Mouse (Mus musculus) limb, embryonic 13.5 days (tissue): ENCODE data around the gene Gnl3. TPM values are rescaled to one million over a fixed set of nuclear protein-coding genes. Genes with fewer than 3 reads are reported as not detected.

Experiments
- ATAC-seq: fragments of 200-750 bp; cut with Nextera tagmentation; 2 replicates; pipeline ENCODE4 v1.8.0; 2017; ENCODE audit warnings: low read depth, moderate number of reproducible peaks, moderate TSS enrichment; ENCODE audit not compliant: low FRiP score
- H3K27ac ChIP-seq: fragments of 300-500 bp; sonication (generic); 2 replicates; pipeline ENCODE4 v1.5.1; 2015; ENCODE audit warnings: inconsistent platforms, mild to moderate bottlenecking, moderate library complexity
- H3K27me3 ChIP-seq: fragments of 300-500 bp; sonication (generic); 2 replicates; pipeline ENCODE4 v1.6.1; 2015; ENCODE audit warnings: mild to moderate bottlenecking, inconsistent platforms
- H3K36me3 ChIP-seq: fragments of 300-500 bp; sonication (generic); 2 replicates; pipeline ENCODE4 v1.6.1; 2015; ENCODE audit warnings: inconsistent platforms, mild to moderate bottlenecking, moderate library complexity
- H3K4me1 ChIP-seq: fragments of 300-500 bp; sonication (generic); 2 replicates; pipeline ENCODE4 v1.6.1; 2015; ENCODE audit warnings: inconsistent platforms
- H3K4me2 ChIP-seq: fragments of 300-500 bp; sonication (generic); replicated peaks from 2 replicates; pipeline ENCODE4 v1.6.1; 2015; ENCODE audit warnings: inconsistent platforms, mild to moderate bottlenecking, moderate library complexity
- H3K4me3 ChIP-seq: fragments of 300-500 bp; sonication (generic); 2 replicates; pipeline ENCODE4 v1.5.1; 2015; ENCODE audit warnings: moderate library complexity, mild to moderate bottlenecking, inconsistent platforms
- H3K9ac ChIP-seq: fragments of 300-500 bp; sonication (generic); 2 replicates; pipeline ENCODE4 v1.6.1; 2015; ENCODE audit warnings: mild to moderate bottlenecking, inconsistent platforms
- H3K9me3 ChIP-seq: fragments of 300-500 bp; sonication (generic); 2 replicates; pipeline ENCODE4 v1.6.1; 2016; ENCODE audit warnings: inconsistent platforms
- WGBS: fragments of 180-500 bp; shearing (Covaris S2); methylation state at CpG from one replicate; pipeline ENCODE4 v1.1.7; 2015; 5-methylcytosine and 5-hydroxymethylcytosine counted together
- polyA plus RNA-seq: library from polyadenylated mRNA; unstranded; fragments of >200 nt; fragmentation: Nextera tagmentation; extraction: Ambion mirVana; gene quantifications from 2 replicates; pipeline ENCODE4 v1.2.1, GENCODE M21; 2015

The Gnl3 gene
- polyA plus RNA-seq, 1 experiment from 2014 or later: 120 TPM

DNA sequence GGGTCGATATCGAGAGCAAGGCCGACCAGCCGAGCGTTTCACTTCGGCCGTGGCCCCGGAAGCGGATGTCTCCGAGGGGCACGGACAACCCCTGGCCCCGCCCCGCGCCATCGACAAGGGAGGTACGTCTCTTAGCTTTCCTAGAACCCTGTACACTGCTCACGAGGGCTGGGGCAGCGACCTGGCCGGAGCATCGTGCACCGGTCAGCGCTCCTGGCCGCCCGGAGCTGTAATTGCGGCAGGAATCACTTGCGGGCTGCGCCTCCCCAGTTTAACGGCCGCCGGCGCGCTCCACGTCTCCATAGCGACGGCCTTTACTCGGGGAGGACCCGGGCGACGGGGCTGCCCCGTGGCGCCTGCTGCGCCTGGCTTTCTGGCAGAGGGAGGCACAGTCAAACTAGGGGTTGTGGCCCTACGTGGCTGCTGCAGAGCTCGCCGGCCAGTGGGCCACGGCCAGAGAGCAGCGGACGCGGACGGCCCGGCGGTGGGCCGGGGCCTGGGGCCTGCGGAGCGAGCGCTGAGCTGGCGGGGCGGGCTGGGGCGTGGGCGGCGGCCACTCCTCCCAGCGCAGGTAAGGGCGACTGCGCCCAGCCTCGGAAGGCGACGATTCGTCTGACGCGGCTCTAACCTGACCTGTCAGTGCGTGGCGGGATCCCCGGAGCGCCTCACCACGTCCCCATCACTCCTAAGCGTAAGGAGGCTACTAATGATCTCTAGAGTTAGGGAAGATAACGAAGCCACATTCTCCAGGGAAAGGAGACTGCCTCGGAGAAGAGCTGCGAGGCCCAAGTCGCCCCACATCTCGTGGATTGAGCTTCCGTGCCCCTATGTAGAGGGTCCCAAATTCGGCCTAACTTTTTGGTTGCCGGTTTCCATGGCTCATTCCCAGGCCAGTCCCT, 17.4 kb downstream of the Gnl3 start, which contains the start of the genes Glt8d1 and Spcs1:
Glt8d1 (plus strand) TSS at position 94 of the 899 bp plus-strand sequence.
Spcs1 (minus strand) TSS at position 366 of the 899 bp plus-strand sequence.
- peaks cover 17% of the 10 kb centered on the region for H3K36me3 ChIP-seq
- H3K4me2 ChIP-seq: peak within 1 kb of the TSS; percentile 81
- no peaks in the 10 kb centered on the region for H3K27me3 ChIP-seq
- under 1% methylated on average over 84 of the region's 84 CpGs for whole genome bisulfite sequencing
- no peaks in the 10 kb centered on the region for H3K9me3 ChIP-seq
- peak within 1 kb of the TSS; percentile 92 for H3K27ac ChIP-seq
- ATAC-seq: peak; percentile 92
- peak within 1 kb of the TSS; percentile 92 for H3K4me3 ChIP-seq
- peaks cover 14% of the 10 kb centered on the region for H3K4me1 ChIP-seq
- peak within 1 kb of the TSS; percentile 89 for H3K9ac ChIP-seq

DNA sequence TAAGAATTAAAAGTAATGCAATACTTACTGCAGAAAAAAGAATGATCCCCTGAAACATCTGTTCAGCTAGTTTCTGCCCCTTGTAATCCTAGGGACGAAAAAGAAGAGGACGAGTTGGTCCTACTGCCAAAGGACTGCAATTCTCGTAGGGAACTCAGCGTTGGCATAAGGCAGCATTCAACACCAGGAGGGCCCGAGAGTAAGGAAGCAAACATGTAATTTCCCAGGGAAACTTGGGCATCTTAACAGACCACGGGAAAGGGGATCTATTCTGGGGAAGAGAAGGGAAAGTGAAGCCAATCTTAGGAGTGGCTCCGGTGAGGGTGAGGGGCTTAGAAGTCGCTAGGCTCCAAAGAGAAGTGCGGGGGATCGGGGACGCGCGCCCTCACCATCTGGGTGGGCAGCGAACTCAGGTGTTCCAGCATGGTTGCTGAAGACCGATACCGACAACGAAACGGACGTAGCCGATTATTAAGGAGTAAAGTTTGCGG, 18.1 kb downstream of the Gnl3 start:
- Histone ChIP-seq H3K9ac (peak overlapping the region; percentile 89), H3K27ac (peak overlapping the region; percentile 92), H3K27me3 (no peaks in the 10 kb centered on the region), H3K4me3 (peak overlapping the region; percentile 92), H3K36me3 (peaks cover 16% of the 10 kb centered on the region), H3K4me1 (peaks cover 14% of the 10 kb centered on the region), H3K9me3 (no peaks in the 10 kb centered on the region), H3K4me2 (peak overlapping the region; percentile 81)
- peak; percentile 37; the same call in 1 of the 2 replicates for ATAC-seq
- 2% methylated on average over 21 of the region's 21 CpGs for WGBS

DNA sequence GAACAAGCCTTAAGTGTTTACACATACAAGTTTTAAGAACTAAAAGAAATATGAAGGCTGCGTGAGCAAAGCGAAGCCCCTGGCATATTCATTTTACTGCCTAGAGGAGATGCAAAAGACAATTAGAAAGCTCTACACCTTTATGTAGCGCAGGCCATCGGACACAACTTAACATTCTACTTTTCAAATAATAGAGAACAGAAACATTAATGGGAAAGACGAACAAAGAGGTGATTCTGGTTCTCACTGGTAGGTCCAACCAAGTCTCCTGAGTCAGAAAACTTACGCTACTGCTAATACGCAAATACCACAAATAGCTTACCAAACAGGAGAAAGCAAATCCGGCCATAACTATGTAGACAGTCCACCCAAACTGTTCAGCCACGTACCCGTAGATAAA, 18.6 kb downstream of the Gnl3 start:
- Histone ChIP-seq H3K4me2 (peak overlapping the region; percentile 81), H3K27ac (no peak overlapping the region), H3K4me3 (peak overlapping the region; percentile 92), H3K4me1 (peaks cover 14% of the 10 kb centered on the region), H3K36me3 (peaks cover 16% of the 10 kb centered on the region), H3K27me3 (no peaks in the 10 kb centered on the region), H3K9ac (peak overlapping the region; percentile 89), H3K9me3 (no peaks in the 10 kb centered on the region)
- no peak for ATAC-seq
- 64% methylated on average over 10 of the region's 10 CpGs for WGBS

- no peaks in the 10 kb centered on the region for H3K27me3 ChIP-seq
- H3K36me3 ChIP-seq: peaks cover 16% of the 10 kb centered on the region
- no peak overlapping the region for H3K9ac ChIP-seq
- no peak for ATAC-seq
- H3K4me3 ChIP-seq: no peak overlapping the region
- H3K4me1 ChIP-seq: peaks cover 8% of the 10 kb centered on the region
- H3K9me3 ChIP-seq: no peaks in the 10 kb centered on the region
- H3K27ac ChIP-seq: no peak overlapping the region
- no peak overlapping the region for H3K4me2 ChIP-seq
Measured at GRCm38 (mm10) chr14:30996417-30996816, 22.5 kb downstream of the Gnl3 start.

- Histone ChIP-seq H3K4me3 (no peak overlapping the region), H3K9me3 (no peaks in the 10 kb centered on the region), H3K27me3 (no peaks in the 10 kb centered on the region), H3K4me2 (no peak overlapping the region), H3K27ac (no peak overlapping the region), H3K9ac (no peak overlapping the region), H3K4me1 (no peaks in the 10 kb centered on the region), H3K36me3 (peaks cover 49% of the 10 kb centered on the region)
- 85% methylated on average over 3 of the region's 3 CpGs for WGBS
- no peak for ATAC-seq
Measured at GRCm38 (mm10) chr14:30976222-30976621, 42.7 kb downstream of the Gnl3 start.

DNA sequence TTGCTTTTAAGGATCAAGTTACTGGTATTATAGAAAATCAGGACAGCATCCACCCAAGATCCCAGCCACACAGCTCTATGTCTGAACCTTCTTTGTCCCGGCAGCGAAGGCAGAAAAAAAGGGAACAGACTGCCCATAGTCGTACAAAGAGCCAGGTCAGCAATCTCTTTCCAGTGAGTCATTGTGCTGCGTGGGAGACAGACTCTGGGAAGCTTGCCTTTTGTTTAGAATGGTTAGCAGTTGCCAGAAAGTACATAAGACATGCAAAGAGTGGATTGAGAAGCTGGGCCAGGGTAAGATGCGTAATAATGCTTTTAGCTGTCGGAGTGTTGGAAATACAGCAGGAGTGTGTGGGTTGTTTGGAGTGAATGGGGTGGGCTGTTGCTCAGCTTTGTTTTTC, 44.7 kb downstream of the Gnl3 start:
- no peaks in the 10 kb centered on the region for H3K9me3 ChIP-seq
- WGBS: 83% methylated on average over 6 of the region's 6 CpGs
- H3K36me3 ChIP-seq: peaks cover 52% of the 10 kb centered on the region
- H3K4me3 ChIP-seq: no peak overlapping the region
- no peak for ATAC-seq
- no peaks in the 10 kb centered on the region for H3K27me3 ChIP-seq
- no peak overlapping the region for H3K9ac ChIP-seq
- H3K27ac ChIP-seq: no peak overlapping the region
- no peak overlapping the region for H3K4me2 ChIP-seq
- no peaks in the 10 kb centered on the region for H3K4me1 ChIP-seq

Other genes with a start within 250 kb of the Gnl3 start
- gene Tmem110, start 193.6 kb downstream of the Gnl3 start, polyA plus RNA-seq: 30.4 and 32.4 TPM in 2 replicates
- 13.1 and 13.9 TPM in 2 replicates for gene Mustn1, start 140.0 kb downstream of the Gnl3 start, polyA plus RNA-seq
- gene Itih4, start 132.7 kb downstream of the Gnl3 start, polyA plus RNA-seq: 0.06 TPM in 2 replicates
- 0.06 and 0.47 TPM in 2 replicates for gene Itih3, start 95.4 kb downstream of the Gnl3 start, polyA plus RNA-seq
- 0.06 TPM in 1 of 2 replicates, not detected in the other for gene Itih1, start 75.9 kb downstream of the Gnl3 start, polyA plus RNA-seq
- gene Nek4, start 67.8 kb downstream of the Gnl3 start, polyA plus RNA-seq: 15.0 and 15.7 TPM in 2 replicates
- gene Glt8d1, start 17.8 kb downstream of the Gnl3 start, polyA plus RNA-seq: 64.8 and 67.2 TPM in 2 replicates
- gene Spcs1, start 17.5 kb downstream of the Gnl3 start, polyA plus RNA-seq: 398 and 413 TPM in 2 replicates
- 148 and 156 TPM in 2 replicates for gene Pbrm1, start within 50 bp of the Gnl3 start, polyA plus RNA-seq
- gene Smim4, start 109.8 kb upstream of the Gnl3 start, polyA plus RNA-seq: 68.5 and 70.1 TPM in 2 replicates
- gene Nt5dc2, start 111.9 kb upstream of the Gnl3 start, polyA plus RNA-seq: 341 and 354 TPM in 2 replicates
- gene Stab1, start 149.5 kb upstream of the Gnl3 start, polyA plus RNA-seq: 26.2 and 29.4 TPM in 2 replicates
- gene Tnnc1, start 189.2 kb upstream of the Gnl3 start, polyA plus RNA-seq: 373 and 377 TPM in 2 replicates
- 457 and 480 TPM in 2 replicates for gene Nisch, start 197.8 kb upstream of the Gnl3 start, polyA plus RNA-seq
- 1.1 and 1.3 TPM in 2 replicates for gene Sema3g, start 198.7 kb upstream of the Gnl3 start, polyA plus RNA-seq
- gene Phf7, start 232.2 kb upstream of the Gnl3 start, polyA plus RNA-seq: 12.9 and 13.5 TPM in 2 replicates
- gene Bap1, start 232.3 kb upstream of the Gnl3 start, polyA plus RNA-seq: 103 and 104 TPM in 2 replicates